Mouse (Mus musculus) lung, postnatal 0 days (tissue): Measurements from ENCODE around the gene Frs3.

Experiments used
- CTCF ChIP-seq: IDR thresholded peaks from 2 replicates; pipeline ENCODE4 v1.5.1; 2016; ENCODE audit warnings: antibody characterized with exemption, mild to moderate bottlenecking
- EP300 ChIP-seq: IDR thresholded peaks from 2 replicates; pipeline ENCODE4 v1.6.1; 2016; ENCODE audit warnings: antibody characterized with exemption, mild to moderate bottlenecking, control low read depth

GRCm38 (mm10) chr17:47704692-47705091 is 15.9 kb downstream of the Frs3 start:
- TF ChIP-seq CTCF: peak; percentile 26
- TF ChIP-seq EP300: no peak
